Mouse (Mus musculus): ENCODE data around the gene Klf13.

Klf13 gene

DNA sequence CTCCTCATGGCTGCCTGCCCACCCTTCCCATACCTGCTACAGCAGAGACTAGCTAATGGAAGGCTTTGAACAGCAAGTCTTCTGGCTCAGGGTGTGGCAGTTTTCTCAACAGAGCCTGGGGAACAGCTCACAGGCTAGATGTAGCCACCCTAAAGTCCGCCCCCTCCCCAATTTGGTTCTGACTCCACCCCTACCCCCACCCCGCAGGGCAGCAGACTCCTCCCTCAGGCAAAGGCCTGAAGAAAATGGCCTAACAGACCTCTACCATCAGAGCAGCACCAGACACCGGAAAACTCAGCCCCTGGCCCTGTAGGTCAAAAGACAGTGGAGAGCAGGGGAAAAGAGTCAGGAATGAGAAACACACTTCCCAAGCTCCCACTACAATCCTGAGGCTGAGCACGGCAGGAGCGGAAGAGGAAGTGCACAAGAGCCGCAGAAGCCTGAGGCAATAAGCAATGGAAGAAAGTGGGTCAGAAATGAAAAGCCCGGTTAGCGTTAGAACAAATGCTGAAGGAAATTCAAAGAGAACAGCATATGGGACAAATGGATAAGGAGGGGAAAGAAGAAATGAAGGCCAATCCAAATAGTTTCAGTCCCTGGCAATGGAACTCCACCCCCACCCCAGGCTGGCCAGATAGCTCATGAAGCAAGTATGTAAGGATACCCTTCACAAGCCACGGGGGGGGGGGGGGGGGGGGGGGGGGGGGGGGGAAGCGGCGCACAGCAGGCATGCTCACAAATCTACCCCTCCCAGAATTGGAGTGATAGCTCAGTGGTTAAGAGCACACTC lies 30.0 kb downstream of the Klf13 start:
- peak; percentile 21 for DNase-seq (ENCODE audit: low read depth, low spot score)

DNA sequence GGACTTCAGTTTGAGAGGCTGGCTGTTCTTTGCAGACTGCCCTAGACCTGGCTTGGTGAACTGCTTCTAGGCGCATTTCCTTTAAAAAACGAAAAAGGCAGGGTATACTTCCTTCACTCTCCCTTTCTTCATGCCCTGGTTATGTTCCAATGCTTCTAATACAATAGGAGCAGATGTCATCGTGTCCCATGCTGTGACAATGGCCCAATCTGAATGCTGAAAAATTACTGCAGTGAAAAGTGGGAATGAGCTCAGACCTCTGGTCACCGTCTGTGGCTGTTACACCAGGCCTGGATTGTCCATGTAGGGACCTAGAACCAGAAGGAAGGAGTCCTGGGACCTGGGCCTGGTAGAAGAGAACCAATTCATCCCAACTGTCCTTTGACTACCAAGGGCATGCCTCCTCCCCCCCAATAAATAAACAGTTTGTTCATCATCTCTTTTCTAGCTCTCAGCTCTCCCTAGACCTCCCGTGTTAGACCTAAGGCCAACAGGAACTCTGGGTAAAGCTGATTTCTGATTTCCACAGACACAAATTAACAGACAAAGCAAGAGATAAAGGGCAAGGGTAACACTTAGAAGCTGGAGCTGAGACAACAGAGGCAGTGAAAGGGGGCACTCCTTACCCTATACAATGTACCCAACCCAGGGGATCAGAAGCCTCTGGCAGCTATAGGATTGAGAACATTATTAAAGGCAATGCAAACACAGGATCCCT lies 30.8 kb downstream of the Klf13 start:
- DNase-seq (ENCODE audit: low read depth, low spot score): no peak

- no peak for DNase-seq (ENCODE audit: low read depth, low spot score)
Observed at GRCm38 (mm10) chr7:63905642-63906041, 33.1 kb downstream of the Klf13 start.

GRCm38 (mm10) chr7:63905190-63905589 lies 33.5 kb downstream of the Klf13 start:
- no peak for DNase-seq (ENCODE audit: low read depth, low spot score)

- DNase-seq (ENCODE audit: low read depth, low spot score): no peak
Observed at GRCm38 (mm10) chr7:63903635-63904380, 34.9 kb downstream of the Klf13 start.

- peak; percentile 50 for DNase-seq (ENCODE audit: low read depth, low spot score)
Observed at GRCm38 (mm10) chr7:63902604-63903210, 36.0 kb downstream of the Klf13 start.

GRCm38 (mm10) chr7:63901942-63902341 lies 36.8 kb downstream of the Klf13 start:
- no peak for DNase-seq (ENCODE audit: low read depth, low spot score)

DNA sequence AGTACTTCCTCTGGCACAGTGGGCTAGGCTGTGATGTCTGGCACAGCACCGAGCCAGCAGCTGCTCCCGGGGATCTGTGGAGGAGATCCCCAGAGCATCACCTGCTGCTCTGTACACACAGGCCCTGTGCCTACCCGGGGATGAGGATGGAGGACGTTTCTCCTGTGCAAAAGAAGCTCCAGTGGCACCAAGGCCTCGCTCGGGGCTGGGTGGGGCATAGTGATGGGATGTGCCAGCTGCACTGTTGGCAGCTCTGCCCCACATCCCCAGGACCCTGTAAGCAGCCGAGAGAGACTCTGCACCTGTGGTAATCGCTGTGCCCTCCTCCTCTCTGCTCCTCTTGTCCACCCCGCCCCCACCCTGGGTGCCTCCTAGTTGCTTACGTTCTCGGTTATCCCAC lies 37.4 kb downstream of the Klf13 start:
- DNase-seq (ENCODE audit: low read depth, low spot score): no peak

GRCm38 (mm10) chr7:63900411-63900810 lies 38.3 kb downstream of the Klf13 start:
- no peak for DNase-seq (ENCODE audit: low read depth, low spot score)

DNA sequence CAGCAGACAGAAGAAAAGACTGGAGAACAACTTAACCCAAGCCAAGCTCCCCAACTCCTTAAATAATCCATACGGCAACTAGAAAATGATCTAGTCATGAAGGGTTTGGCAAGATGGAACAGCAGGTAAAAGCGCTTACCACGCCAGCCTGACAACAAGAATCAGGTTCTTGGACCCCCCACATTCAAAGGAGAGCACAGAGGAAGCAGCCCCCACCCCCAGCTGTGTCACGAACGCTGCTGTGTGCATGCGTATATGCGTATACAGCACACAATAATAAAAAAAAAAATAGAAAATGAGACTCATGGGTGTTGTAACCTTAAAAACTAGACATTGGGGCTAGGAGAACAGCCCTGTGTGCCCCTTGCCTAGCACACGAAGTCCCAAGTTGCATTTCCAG lies 38.8 kb downstream of the Klf13 start:
- no peak for DNase-seq (ENCODE audit: low read depth, low spot score)

DNA sequence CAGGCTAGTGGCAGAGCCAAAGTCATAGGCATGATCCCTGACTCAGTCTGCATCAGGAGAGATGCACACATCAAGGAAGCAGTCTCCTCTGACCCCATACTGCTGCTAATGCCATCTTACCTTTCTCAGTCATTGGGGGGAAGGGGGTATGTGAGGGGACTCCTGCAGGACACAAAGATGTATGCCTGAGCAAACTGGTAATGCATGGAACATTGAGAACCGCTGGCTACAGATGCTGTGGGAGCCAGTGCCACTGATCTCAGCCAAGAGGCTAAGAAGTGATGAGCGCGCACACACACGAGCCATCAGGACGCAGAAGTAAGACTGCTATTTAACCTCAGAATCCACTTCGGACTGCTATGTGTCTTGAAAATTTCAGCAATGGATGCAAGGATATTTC lies 40.5 kb downstream of the Klf13 start:
- DNase-seq (ENCODE audit: low read depth, low spot score): no peak

DNA sequence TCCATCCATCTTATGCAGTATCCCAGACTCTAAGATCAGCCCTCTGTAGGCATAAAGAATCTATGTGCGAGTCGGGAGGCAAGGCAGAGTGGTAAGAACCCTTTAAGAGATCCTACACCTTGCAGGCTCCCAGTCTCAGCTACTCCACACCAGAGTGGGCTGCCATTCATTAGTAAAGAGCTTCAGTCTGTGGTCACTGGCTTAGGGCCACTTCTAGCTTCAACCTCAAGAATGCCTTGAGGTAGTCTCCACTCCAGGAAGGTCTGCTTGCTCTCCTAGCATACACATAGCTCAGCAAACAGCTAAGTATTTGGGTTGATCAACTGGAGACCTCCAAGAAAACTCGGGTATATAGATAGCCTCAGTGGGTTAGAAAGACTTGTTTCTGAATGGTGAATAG lies 41.1 kb downstream of the Klf13 start:
- no peak for DNase-seq (ENCODE audit: low read depth, low spot score)

DNA sequence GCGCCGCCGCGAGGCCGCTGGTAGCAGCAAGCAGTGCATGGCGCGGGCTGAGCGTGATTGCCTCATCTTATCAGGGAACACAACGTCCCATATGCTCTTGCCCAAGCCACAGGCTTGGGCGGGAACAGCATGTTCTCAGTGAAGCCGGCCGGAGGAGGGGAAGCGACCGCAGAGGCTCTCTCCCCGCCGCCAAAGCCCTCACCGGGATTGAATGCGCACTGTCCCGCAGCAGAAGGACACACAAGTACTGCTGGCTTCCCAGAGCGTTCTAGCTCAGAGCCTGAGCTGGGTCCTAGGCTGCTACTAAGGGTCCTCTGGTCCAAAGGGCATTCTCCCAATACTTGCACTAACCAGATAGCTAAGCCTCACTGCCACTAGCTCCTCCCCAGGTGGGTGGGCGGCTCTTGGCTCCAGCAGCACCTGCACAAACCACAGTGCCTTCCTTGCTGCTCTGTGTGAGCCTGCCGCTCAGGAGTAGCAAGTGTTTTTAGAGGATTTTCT lies 41.7 kb downstream of the Klf13 start:
- DNase-seq (ENCODE audit: low read depth, low spot score): peak; percentile 76

DNA sequence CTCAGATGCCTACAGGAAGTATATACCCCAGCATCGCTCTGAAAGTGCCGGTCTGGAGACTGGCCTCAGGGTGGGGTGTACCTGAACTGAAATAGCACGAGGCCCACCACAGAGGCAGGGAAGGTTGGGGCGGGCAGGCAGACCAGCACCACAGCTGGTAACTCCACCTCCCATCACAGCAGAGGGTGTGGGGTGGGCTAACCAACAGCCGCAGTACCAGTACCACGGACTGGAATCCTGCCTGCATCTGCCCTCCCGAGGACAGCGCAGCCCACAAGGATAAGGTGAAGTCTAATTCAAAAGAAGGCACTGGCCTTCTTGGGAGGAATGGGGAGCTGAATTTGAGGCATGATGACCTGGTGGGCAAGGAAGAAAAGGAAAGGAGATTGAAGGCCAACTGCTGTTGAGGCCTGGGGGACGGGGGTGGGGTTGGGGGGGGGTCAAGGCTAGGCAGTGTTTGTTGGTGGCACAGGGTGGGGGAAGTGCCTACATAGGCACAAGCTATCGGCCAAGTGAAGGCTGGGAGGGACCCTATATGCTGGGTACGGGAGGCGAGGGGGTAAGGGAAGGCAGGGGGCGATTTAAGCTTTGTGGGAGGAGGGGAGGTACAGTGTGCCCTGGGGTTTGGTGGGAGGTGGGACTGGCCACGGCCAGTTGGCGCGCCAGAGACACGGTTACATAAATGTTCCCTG lies 42.3 kb downstream of the Klf13 start:
- DNase-seq (ENCODE audit: low read depth, low spot score): no peak

- no peak for DNase-seq (ENCODE audit: low read depth, low spot score)
Observed at GRCm38 (mm10) chr7:63895223-63895622, 43.5 kb downstream of the Klf13 start.

DNA sequence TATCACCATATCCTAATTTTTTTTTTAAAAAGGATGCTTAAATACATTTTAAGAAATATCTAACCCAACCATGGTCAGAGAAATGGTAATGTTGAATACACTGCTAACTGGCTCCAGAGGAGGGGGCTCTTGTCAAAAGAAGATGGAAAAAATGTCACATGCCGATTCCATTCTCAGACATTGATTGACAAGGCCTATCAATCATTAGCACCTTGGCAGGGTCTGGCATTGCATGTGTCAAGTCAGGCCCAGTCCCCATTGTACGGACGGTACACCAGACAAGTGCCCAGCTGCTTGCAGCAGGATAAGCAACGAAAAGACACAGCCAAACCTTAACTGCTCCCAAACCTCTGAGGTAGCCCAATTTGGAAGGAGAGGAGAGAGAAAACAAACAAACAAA lies 44.1 kb downstream of the Klf13 start:
- no peak for DNase-seq (ENCODE audit: low read depth, low spot score)

DNA sequence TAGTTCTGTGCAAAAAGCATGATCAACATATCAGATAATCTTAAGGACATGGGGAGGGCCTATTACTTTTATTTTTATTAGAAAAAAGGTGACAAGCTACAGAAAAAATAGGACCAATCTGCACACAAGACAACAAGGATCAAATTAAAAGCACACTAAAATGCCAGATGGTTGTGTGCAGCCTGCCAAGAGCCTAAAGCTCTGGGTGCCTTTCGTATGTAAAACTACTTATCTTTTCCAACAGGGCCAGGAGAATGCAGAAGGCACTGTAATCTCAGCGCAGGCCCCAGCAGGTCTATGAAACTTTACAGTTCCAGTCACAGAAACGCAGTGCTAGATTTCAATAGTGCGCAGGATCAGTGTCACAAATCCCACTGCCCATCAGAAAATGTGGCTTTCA lies 45.0 kb downstream of the Klf13 start:
- no peak for DNase-seq (ENCODE audit: low read depth, low spot score)

DNA sequence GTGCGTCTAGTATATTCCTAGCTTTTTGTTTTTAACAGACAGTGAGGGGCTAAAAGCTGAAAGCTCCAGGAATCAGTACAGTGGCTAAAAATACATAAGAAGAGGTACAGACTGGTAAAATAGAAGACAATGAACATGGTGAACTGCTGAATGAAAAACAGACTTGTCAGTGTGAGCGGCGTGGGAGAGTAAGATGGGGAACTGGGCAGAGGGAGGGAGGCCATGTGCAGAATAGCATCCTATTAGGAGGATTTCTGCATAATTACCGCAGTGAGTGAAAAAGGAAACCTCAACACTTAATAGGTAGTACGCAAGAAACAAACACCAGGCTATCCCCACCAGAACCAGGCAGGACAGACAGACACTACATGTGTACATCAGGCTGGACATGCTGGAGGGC lies 45.5 kb downstream of the Klf13 start:
- no peak for DNase-seq (ENCODE audit: low read depth, low spot score)

DNA sequence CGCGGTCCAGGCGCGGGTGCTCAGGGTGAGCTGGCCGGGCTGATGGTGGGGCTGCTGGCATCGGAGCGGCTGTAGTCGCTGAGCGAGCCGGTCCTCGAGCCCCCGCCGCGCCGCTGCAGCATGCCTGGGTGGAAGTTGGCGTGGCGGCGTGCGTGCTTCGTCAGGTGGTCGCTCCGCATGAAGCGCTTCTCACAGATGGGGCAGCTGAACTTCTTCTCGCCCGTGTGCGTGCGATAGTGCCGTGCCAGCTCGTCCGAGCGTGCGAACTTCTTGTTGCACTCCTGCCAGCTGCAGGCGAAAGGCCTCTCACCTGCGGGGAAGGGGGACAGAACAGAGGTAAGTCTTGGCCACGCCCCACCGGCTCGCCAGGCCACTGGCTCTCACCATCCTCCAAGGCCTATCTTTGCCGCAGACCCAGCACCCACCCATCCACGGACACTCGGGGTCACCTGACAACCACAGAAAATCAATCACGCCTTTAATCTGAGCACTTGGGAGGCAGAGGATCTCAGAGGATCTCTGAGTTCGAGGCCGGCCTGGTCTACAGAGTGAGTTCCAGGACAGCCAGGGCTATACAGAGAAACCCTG lies 47.1 kb downstream of the Klf13 start:
- no peak for DNase-seq (ENCODE audit: low read depth, low spot score)

- DNase-seq (ENCODE audit: low read depth, low spot score): no peak
Observed at GRCm38 (mm10) chr7:63889116-63889975, 49.4 kb downstream of the Klf13 start.
